Mouse (Mus musculus): ENCODE measurements around the gene Pias4. TPM values are rescaled to one million over a fixed set of nuclear protein-coding genes. Genes with fewer than 3 reads are reported as not detected.

The Pias4 gene
- polyA plus RNA-seq, 1 experiment from 2014 or later: 33.2 TPM

DNA sequence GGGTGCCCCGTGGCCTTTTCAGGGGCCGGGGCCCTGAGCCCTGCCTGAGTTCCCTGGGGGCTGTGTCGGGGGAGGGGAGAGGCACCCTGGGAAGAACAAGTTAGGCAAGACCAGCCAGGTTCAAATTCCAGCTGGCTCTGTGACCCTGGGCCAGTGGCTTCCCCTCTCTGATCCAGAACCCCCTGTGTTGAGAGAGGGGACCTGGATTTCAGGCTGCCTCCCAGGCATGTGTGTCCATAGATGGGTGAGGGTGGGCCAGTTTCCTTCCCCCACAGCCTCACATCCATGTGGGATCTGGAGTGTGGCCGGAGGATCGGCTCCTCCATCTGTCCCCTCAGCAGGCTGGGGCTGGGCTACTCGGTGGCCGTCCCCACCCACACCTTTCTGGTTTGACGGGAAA, 27.7 kb downstream of the Pias4 start:
- no peak for DNase-seq (ENCODE audit: low spot score)
- 47% methylated on average over 8 of the region's 8 CpGs for WGBS

DNA sequence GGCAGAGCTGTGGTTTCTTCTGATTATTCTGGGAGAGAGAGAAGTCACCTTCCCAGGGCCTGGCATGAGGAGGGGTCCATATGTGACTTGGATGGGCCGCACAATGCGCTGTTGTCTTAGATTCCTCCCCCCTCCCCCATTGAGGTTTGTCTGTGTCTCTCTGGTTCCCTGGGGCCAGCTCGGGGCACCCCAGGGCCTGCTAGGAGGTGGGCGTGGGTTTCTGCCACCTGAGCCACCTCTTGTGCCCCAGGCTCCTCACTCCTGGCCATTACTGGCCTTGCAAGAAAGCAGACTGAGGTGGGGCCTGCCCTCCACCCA, 28.2 kb downstream of the Pias4 start:
- 50% methylated on average over 4 of the region's 4 CpGs for WGBS
- Histone ChIP-seq H3K9me3 (ENCODE audit: control insufficient read depth, low read length) (no peaks in the 10 kb centered on the region), H3K4me2 (ENCODE audit: low read depth, low read length) (peak overlapping the region; percentile 92), H3K27me3 (replicated peaks; ENCODE audit: control insufficient read depth, insufficient read depth, low read length) (peaks cover 12% of the 10 kb centered on the region), H3K36me3 (ENCODE audit: control insufficient read depth, insufficient read depth, low read length) (peaks cover 12% of the 10 kb centered on the region), H3K4me3 (ENCODE audit: low read depth, low read length) (peak overlapping the region; percentile 20; the same call in 1 of the 2 replicates), H3K4me1 (ENCODE audit: control insufficient read depth, insufficient read depth, low read length) (peaks cover 35% of the 10 kb centered on the region), H3K9ac (ENCODE audit: low read depth, low read length) (peak overlapping the region; percentile 30), H3K27ac (replicated peaks; ENCODE audit: low read depth, low read length) (no peak overlapping the region)
- DNase-seq (ENCODE audit: low spot score): no peak
- no peak for ATAC-seq (ENCODE audit: low read depth)

More for the DNA sequence above, 27.7 kb downstream of the Pias4 start:
- ATAC-seq (ENCODE audit: low read depth): no peak
- H3K27ac ChIP-seq (replicated peaks; ENCODE audit: low read depth, low read length): peak overlapping the region; percentile 56; the same call in 1 of the 2 replicates
- H3K4me1 ChIP-seq (ENCODE audit: control insufficient read depth, insufficient read depth, low read length): peaks cover 35% of the 10 kb centered on the region
- peak overlapping the region; percentile 20 for H3K4me3 ChIP-seq (ENCODE audit: low read depth, low read length)
- H3K9me3 ChIP-seq (ENCODE audit: control insufficient read depth, low read length): no peaks in the 10 kb centered on the region
- peaks cover 17% of the 10 kb centered on the region for H3K36me3 ChIP-seq (ENCODE audit: control insufficient read depth, insufficient read depth, low read length)
- peaks cover 7% of the 10 kb centered on the region for H3K27me3 ChIP-seq (replicated peaks; ENCODE audit: control insufficient read depth, insufficient read depth, low read length)
- peak overlapping the region; percentile 92 for H3K4me2 ChIP-seq (ENCODE audit: low read depth, low read length)
- H3K9ac ChIP-seq (ENCODE audit: low read depth, low read length): peak overlapping the region; percentile 30

DNA sequence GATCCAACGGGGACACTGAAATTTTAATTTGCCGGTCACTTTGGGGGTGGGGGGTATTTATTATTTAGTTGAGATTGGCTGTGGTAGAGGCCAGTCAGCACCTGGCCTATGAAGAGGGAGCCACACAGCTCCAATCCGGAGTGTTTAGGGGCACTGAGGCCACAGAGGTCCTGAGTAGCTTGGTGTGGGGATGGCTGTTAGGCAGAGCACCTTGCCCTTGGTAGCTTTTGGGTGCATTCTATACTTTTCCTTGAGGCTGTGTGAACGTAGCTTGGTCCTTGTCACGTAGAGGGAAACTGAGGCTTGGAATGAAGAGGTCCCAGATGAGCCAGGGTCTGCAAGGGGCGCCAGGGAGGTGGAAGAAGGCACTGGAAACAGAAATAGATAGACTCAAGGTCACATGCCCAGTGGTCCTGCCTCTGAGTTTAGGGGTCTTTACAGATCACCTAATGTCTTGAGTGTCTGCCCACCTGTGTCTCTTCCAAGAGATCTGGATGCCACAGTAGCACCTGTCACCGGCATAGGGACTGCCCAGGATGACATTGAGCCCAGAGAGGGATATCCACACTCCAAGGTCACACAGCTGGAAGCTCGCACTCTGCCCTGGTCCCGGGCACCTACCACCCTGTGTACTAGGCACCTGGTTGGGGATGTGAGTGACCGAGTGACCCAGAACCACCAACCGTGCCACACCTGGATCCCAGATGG, 28.7 kb downstream of the Pias4 start:
- H3K27ac ChIP-seq (replicated peaks; ENCODE audit: low read depth, low read length): 0 out of 2 replicates have a peak overlapping the region, but pooled peaks have one; percentile 91
- DNase-seq (ENCODE audit: low spot score): no peak
- H3K4me2 ChIP-seq (ENCODE audit: low read depth, low read length): peak overlapping the region; percentile 92
- H3K4me1 ChIP-seq (ENCODE audit: control insufficient read depth, insufficient read depth, low read length): peaks cover 39% of the 10 kb centered on the region
- no peaks in the 10 kb centered on the region for H3K9me3 ChIP-seq (ENCODE audit: control insufficient read depth, low read length)
- 49% methylated on average over 11 of the region's 11 CpGs for WGBS
- H3K27me3 ChIP-seq (replicated peaks; ENCODE audit: control insufficient read depth, insufficient read depth, low read length): peaks cover 17% of the 10 kb centered on the region
- peak overlapping the region; percentile 88 for H3K4me3 ChIP-seq (ENCODE audit: low read depth, low read length)
- no peak for ATAC-seq (ENCODE audit: low read depth)
- H3K9ac ChIP-seq (ENCODE audit: low read depth, low read length): peak overlapping the region; percentile 94
- H3K36me3 ChIP-seq (ENCODE audit: control insufficient read depth, insufficient read depth, low read length): peaks cover 7% of the 10 kb centered on the region

DNA sequence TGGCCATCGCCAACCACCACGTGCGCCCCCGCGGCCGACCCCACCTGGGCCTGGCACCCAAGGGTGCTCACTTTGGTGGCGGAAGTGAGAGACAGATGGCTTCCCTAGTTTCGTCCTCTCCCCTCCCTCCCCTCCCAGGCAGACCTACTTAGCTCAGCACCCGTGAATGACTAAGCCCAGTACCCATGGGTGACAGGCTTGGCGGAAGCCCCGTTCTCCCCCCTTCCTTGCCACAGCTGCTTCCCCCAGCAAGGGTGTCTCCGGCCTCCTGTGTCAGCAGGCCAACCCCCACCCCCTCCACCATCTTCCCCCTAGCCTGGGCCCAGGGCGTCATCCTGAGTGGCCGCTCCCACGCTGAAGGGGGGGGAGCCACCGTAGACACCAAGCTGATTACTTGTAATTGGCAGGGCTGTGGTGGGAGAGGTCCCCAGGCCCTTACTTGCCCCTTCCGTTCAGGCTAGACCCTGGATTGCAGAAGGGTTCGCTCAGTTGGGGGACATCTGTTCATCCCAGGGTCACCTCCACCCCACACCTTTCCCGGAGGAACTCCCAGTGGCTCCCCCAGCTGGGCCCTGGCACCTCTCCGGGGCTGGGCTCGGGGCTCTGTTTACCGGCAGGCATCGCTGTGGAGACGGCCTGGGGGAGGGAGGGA, 29.5 kb downstream of the Pias4 start:
- under 1% methylated on average over 15 of the region's 24 CpGs for WGBS
- peak overlapping the region; percentile 91 for H3K27ac ChIP-seq (replicated peaks; ENCODE audit: low read depth, low read length)

DNA sequence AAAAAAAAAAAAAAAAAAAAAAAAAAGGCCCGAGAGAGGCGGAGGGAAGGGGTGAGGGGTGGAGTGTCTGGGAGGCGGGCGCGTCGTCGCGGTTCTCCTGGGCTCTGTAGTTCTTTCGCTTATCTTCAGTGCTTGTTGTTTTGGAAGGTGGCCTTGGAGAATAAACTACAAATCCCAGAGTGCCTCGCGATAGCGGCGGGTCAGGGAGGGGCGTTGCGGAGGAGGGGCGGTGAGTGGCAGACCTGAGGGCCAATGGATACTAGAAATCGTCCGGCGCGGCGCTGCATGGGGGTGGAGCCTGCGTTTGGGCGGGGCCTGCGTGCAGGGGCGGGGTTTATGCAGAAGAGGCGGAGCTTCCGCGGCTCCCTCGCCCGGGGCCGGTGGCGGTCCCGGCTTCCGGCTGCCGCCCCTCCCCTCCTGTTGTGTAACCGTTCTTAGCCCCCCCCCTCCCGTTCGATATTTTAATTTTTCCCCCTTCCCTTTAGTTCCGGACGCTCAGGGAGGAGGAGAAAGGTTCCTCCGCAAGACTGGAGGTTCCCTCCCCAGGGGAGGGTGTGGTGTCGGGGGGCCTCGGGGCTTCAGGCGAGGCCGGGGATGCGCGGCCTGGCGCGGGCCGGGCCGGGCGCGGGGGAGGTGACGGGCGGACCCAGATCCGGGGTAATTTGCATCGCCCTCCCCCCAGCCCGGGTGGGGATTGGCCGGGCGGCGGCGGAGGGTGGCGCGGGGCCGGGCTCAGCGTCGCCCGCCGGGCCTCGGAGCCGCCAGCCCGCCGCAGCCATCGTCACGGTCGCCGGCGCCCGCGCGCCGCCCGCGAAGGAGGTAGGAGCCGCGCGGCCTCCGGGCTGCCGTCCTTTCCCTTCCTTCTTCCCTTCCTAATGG, 30.2 kb downstream of the Pias4 start:
- ATAC-seq (ENCODE audit: low read depth) (peak; percentile 95), DNase-seq (ENCODE audit: low spot score) (peak; percentile 99)
- Histone ChIP-seq H3K4me2 (ENCODE audit: low read depth, low read length) (peak overlapping the region; percentile 98), H3K36me3 (ENCODE audit: control insufficient read depth, insufficient read depth, low read length) (no peaks in the 10 kb centered on the region), H3K4me3 (ENCODE audit: low read depth, low read length) (peak overlapping the region; percentile 88), H3K27me3 (replicated peaks; ENCODE audit: control insufficient read depth, insufficient read depth, low read length) (peaks cover 25% of the 10 kb centered on the region), H3K9ac (ENCODE audit: low read depth, low read length) (peak overlapping the region; percentile 98), H3K4me1 (ENCODE audit: control insufficient read depth, insufficient read depth, low read length) (peaks cover 37% of the 10 kb centered on the region), H3K27ac (replicated peaks; ENCODE audit: low read depth, low read length) (peak overlapping the region; percentile 98), H3K9me3 (ENCODE audit: control insufficient read depth, low read length) (no peaks in the 10 kb centered on the region)
- 0% methylated on average over 24 of the region's 89 CpGs for WGBS

More for the DNA sequence above, 29.5 kb downstream of the Pias4 start:
- Histone ChIP-seq H3K27me3 (replicated peaks; ENCODE audit: control insufficient read depth, insufficient read depth, low read length) (peaks cover 25% of the 10 kb centered on the region), H3K4me3 (ENCODE audit: low read depth, low read length) (peak overlapping the region; percentile 88), H3K4me2 (ENCODE audit: low read depth, low read length) (peak overlapping the region; percentile 92), H3K9ac (ENCODE audit: low read depth, low read length) (peak overlapping the region; percentile 94), H3K4me1 (ENCODE audit: control insufficient read depth, insufficient read depth, low read length) (peaks cover 40% of the 10 kb centered on the region), H3K36me3 (ENCODE audit: control insufficient read depth, insufficient read depth, low read length) (no peaks in the 10 kb centered on the region), H3K9me3 (ENCODE audit: control insufficient read depth, low read length) (no peaks in the 10 kb centered on the region)
- DNase-seq (ENCODE audit: low spot score) (peak; percentile 59), ATAC-seq (ENCODE audit: low read depth) (no peak)

DNA sequence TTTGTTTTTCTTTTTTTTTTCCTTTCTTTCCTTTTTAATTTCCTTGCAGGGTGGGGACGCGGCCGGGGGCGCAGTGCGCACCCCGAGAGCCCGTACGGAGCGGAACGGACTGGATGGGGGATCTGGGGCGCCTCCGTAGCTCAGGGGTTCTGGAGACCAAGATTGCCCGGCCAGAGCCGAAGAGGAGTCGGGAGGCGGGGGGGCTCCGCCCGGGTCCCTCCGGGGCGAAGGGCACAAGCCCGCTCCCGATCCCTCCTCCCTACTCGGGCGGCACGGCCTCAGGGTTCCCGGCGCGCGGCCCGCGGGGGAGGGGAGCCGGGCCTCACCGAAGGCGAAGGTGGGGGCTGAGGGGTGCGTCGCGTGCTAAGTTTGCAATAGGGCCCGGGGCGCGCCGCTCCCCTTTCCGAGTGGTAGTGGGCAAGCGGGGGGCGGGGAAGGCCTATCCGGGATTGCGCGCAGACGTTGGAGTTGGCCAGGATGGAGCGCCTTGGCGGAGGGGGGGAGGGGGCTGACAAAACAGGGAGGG, 31.0 kb downstream of the Pias4 start:
- H3K27me3 ChIP-seq (replicated peaks; ENCODE audit: control insufficient read depth, insufficient read depth, low read length): peaks cover 25% of the 10 kb centered on the region
- DNase-seq (ENCODE audit: low spot score) (no peak), ATAC-seq (ENCODE audit: low read depth) (peak; percentile 41)
- under 1% methylated on average over 40 of the region's 50 CpGs for WGBS
- H3K9ac ChIP-seq (ENCODE audit: low read depth, low read length): peak overlapping the region; percentile 98
- H3K27ac ChIP-seq (replicated peaks; ENCODE audit: low read depth, low read length): peak overlapping the region; percentile 98
- H3K9me3 ChIP-seq (ENCODE audit: control insufficient read depth, low read length): no peaks in the 10 kb centered on the region
- peaks cover 35% of the 10 kb centered on the region for H3K4me1 ChIP-seq (ENCODE audit: control insufficient read depth, insufficient read depth, low read length)
- H3K4me3 ChIP-seq (ENCODE audit: low read depth, low read length): peak overlapping the region; percentile 88
- H3K4me2 ChIP-seq (ENCODE audit: low read depth, low read length): peak overlapping the region; percentile 98
- H3K36me3 ChIP-seq (ENCODE audit: control insufficient read depth, insufficient read depth, low read length): no peaks in the 10 kb centered on the region

DNA sequence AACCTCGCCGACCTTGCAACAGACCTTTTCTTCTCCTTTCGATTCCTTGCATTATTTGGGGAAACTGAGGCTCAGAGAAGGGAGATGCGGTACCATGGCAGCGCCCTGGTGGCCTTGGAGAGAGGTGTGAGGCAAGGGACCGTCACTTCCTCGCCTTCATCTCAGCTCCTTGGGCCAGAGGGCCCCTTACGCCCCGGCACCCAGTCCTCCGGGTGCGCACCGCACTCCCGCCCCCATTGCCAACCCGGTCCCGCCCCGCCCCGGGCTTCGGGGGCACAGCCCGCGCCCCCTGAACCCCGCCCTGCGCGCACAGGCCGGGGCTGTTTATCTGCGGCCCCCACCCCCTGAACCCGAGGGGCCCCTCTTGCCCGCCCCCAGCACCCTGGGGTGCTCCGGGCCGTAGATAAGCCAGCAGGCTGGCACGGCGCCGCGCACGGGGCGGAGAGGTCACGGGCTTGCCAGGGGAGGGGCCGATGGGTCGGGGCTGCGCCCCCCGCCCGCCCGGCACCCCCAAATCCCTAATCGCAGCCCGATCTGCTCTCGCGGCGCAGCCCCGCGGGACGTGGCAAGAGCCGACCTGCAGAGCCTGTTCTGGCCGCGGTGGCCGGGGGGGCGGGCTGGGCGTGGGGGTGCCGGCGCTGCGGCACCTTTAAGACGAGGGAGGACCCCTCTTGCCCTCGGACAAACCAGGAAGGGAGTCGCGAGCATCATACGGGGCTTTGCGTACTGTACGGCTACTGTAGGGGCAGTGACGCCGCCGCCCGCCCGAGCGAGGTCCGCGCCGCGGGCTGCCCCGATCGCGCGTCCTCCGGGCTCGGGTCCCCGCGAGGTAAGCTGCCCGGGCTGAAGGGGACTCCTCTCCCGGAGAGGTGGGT, 31.7 kb downstream of the Pias4 start:
- H3K4me1 ChIP-seq (ENCODE audit: control insufficient read depth, insufficient read depth, low read length): peaks cover 35% of the 10 kb centered on the region
- no peaks in the 10 kb centered on the region for H3K9me3 ChIP-seq (ENCODE audit: control insufficient read depth, low read length)
- ATAC-seq (ENCODE audit: low read depth): peak; percentile 38
- peak overlapping the region; percentile 98 for H3K27ac ChIP-seq (replicated peaks; ENCODE audit: low read depth, low read length)
- WGBS: 1% methylated on average over 52 of the region's 86 CpGs
- DNase-seq (ENCODE audit: low spot score): peak; percentile 91
- peak overlapping the region; percentile 98 for H3K9ac ChIP-seq (ENCODE audit: low read depth, low read length)
- H3K36me3 ChIP-seq (ENCODE audit: control insufficient read depth, insufficient read depth, low read length): no peaks in the 10 kb centered on the region
- peak overlapping the region; percentile 98 for H3K4me2 ChIP-seq (ENCODE audit: low read depth, low read length)
- peak overlapping the region; percentile 88 for H3K4me3 ChIP-seq (ENCODE audit: low read depth, low read length)
- H3K27me3 ChIP-seq (replicated peaks; ENCODE audit: control insufficient read depth, insufficient read depth, low read length): peaks cover 25% of the 10 kb centered on the region

Measured in embryonic facial prominence, embryonic 14.5 days (tissue).